15 mouse cellular contexts compared by ENCODE assay signal in the genomic region with DNA sequence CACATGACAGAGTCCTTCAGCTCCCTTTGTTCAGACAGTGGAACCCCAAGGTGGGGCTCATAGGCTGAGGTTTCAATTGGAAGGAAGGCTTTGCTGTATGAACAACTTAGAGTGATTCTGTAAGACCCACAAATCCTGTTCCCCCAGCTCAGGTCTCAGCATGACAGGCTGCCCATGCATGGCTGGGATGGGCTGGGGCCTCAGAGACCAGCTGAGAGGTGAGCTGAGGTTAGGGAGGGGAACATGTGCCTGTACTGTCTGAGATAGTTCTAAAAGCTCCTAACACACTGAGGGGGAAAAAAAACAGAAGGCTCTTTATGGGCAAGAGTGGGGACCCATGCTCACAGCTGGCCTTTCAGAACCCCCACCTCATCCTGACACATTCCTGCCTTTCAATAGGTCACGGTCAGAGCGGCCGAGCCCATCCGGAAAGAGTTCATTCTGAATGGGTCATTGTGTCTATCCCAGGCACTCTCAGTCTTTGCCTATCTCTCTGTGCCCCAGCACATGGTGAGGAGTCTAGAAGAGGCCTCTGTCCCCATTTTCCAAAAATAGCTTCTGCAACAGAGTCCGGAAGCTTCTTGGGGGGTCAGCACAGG. TPM values are rescaled to one million over a fixed set of nuclear protein-coding genes. Genes with fewer than 3 reads are reported as not detected.
DNase-seq lines count a peak whose midpoint lies in the region; ATAC-seq lines count a peak whose summit lies in the region.
"Had no signal": no experiment of that assay in that cellular context is flagged by ENCODE, and none has a peak within 500 bp of the region (broad histone marks: within the 10 kb centered on the region; RNA-seq: fewer than 3 reads in every experiment).

No protein-coding gene starts in this region.

- DNase-seq in forebrain, embryonic 10.5 days (ENCODE audit: extremely low spot score, low spot score): no peak
- no peak for DNase-seq in midbrain, embryonic 10.5 days (ENCODE audit: low spot score)
- peak; percentile 19 for DNase-seq in hindbrain, embryonic 11.5 days (ENCODE audit: low spot score)
- DNase-seq in thymus, postnatal 10 days (ENCODE audit: low spot score in 2 of 2): no peak
- DNase-seq in thymus, postnatal 4 days: no peak
- DNase-seq: gastrocnemius, postnatal 36 days; kidney, postnatal 36 days; left cerebral cortex, postnatal 4 days; lung, adult 2 months; right cerebral cortex, postnatal 14 days had no signal

- no peaks in the 10 kb centered on the region for H3K27me3 ChIP-seq in forebrain, embryonic 10.5 days (ENCODE audit: poor library complexity, severe bottlenecking)
- H3K27me3 ChIP-seq in forebrain, embryonic 16.5 days (replicated peaks; ENCODE audit: control insufficient read depth, insufficient read depth, low read length): no peaks in the 10 kb centered on the region
- H3K27me3 ChIP-seq in midbrain, embryonic 10.5 days (ENCODE audit: low read depth, poor library complexity, severe bottlenecking): no peaks in the 10 kb centered on the region
- H3K27me3 ChIP-seq in midbrain, embryonic 16.5 days (ENCODE audit: control insufficient read depth, insufficient read depth, low read depth, low read length): no peaks in the 10 kb centered on the region
- no peaks in the 10 kb centered on the region for H3K27me3 ChIP-seq in hindbrain, embryonic 11.5 days (ENCODE audit: control insufficient read depth, insufficient read depth, low read length)
- no peaks in the 10 kb centered on the region for H3K27me3 ChIP-seq in neural tube, embryonic 14.5 days (ENCODE audit: control insufficient read depth, insufficient read depth, low read length)
- H3K27me3 ChIP-seq: embryonic facial prominence, embryonic 13.5 days had no signal

- peaks cover 9% of the 10 kb centered on the region for H3K36me3 ChIP-seq in forebrain, embryonic 10.5 days (replicated peaks)
- no peaks in the 10 kb centered on the region for H3K36me3 ChIP-seq in forebrain, embryonic 16.5 days (ENCODE audit: control insufficient read depth, insufficient read depth)
- peaks cover 11% of the 10 kb centered on the region for H3K36me3 ChIP-seq in midbrain, embryonic 10.5 days
- H3K36me3 ChIP-seq in midbrain, embryonic 16.5 days (ENCODE audit: control insufficient read depth, insufficient read depth, low read length): peaks cover 3% of the 10 kb centered on the region; the same call in 1 of the 2 replicates
- H3K36me3 ChIP-seq in hindbrain, embryonic 11.5 days (ENCODE audit: control insufficient read depth, insufficient read depth, low read length): no peaks in the 10 kb centered on the region
- peaks cover 3% of the 10 kb centered on the region; the same call in 1 of the 2 replicates for H3K36me3 ChIP-seq in neural tube, embryonic 14.5 days (ENCODE audit: control insufficient read depth, insufficient read depth, low read length)

- no peak overlapping the region for H3K4me2 ChIP-seq in forebrain, embryonic 16.5 days (ENCODE audit: low read length)
- H3K4me2 ChIP-seq in midbrain, embryonic 16.5 days (ENCODE audit: low read length): no peak overlapping the region
- H3K4me2 ChIP-seq in hindbrain, embryonic 11.5 days (replicated peaks; ENCODE audit: low read depth, low read length): no peak overlapping the region
- H3K4me2 ChIP-seq in neural tube, embryonic 14.5 days (ENCODE audit: low read depth, low read length): no peak overlapping the region
- H3K4me2 ChIP-seq: embryonic facial prominence, embryonic 13.5 days had no signal

- ATAC-seq in forebrain, embryonic 16.5 days: no peak
- ATAC-seq in midbrain, embryonic 16.5 days: no peak
- ATAC-seq in hindbrain, embryonic 11.5 days (ENCODE audit: low FRiP score): peak; percentile 74; the same call in 1 of the 2 replicates
- 0 out of 2 replicates have a peak, but pooled peaks have one; percentile 14 for ATAC-seq in neural tube, embryonic 14.5 days (ENCODE audit: low read depth)

- H3K9ac ChIP-seq in forebrain, embryonic 16.5 days (replicated peaks; ENCODE audit: low read depth, low read length): no peak overlapping the region
- H3K9ac ChIP-seq in midbrain, embryonic 16.5 days (ENCODE audit: low read depth, low read length): no peak overlapping the region
- no peak overlapping the region for H3K9ac ChIP-seq in hindbrain, embryonic 11.5 days (ENCODE audit: low read depth, low read length)
- no peak overlapping the region for H3K9ac ChIP-seq in neural tube, embryonic 14.5 days (replicated peaks; ENCODE audit: low read depth, low read length)
- H3K9ac ChIP-seq: embryonic facial prominence, embryonic 13.5 days had no signal

- H3K4me1 ChIP-seq in forebrain, embryonic 10.5 days: peaks cover 23% of the 10 kb centered on the region
- no peaks in the 10 kb centered on the region for H3K4me1 ChIP-seq in forebrain, embryonic 16.5 days (replicated peaks; ENCODE audit: control insufficient read depth, insufficient read depth, low read length)
- H3K4me1 ChIP-seq in midbrain, embryonic 10.5 days: peaks cover 18% of the 10 kb centered on the region
- H3K4me1 ChIP-seq in midbrain, embryonic 16.5 days (ENCODE audit: control insufficient read depth, insufficient read depth, low read length): 0 out of 2 replicates have a peak, but pooled peaks cover 2% of the 10 kb centered on the region
- peaks cover 4% of the 10 kb centered on the region for H3K4me1 ChIP-seq in hindbrain, embryonic 11.5 days (replicated peaks; ENCODE audit: control insufficient read depth, insufficient read depth, low read length)
- H3K4me1 ChIP-seq in neural tube, embryonic 14.5 days (ENCODE audit: control insufficient read depth, insufficient read depth, low read length): 0 out of 2 replicates have a peak, but pooled peaks cover 5% of the 10 kb centered on the region

- 56% methylated on average over 5 of the region's 5 CpGs for WGBS in forebrain, embryonic 10.5 days
- WGBS in forebrain, embryonic 16.5 days: 63% methylated on average over 5 of the region's 5 CpGs
- 46% methylated on average over 5 of the region's 5 CpGs for WGBS in midbrain, embryonic 10.5 days
- WGBS in midbrain, embryonic 16.5 days: 49% methylated on average over 5 of the region's 5 CpGs
- 53% methylated on average over 5 of the region's 5 CpGs for WGBS in hindbrain, embryonic 11.5 days
- WGBS in neural tube, embryonic 14.5 days: 29% methylated on average over 5 of the region's 5 CpGs

- H3K4me3 ChIP-seq in forebrain, embryonic 10.5 days: no peak overlapping the region
- no peak overlapping the region for H3K4me3 ChIP-seq in forebrain, embryonic 16.5 days (replicated peaks; ENCODE audit: low read length)
- H3K4me3 ChIP-seq in midbrain, embryonic 10.5 days: no peak overlapping the region
- H3K4me3 ChIP-seq in midbrain, embryonic 16.5 days (ENCODE audit: low read depth, low read length): no peak overlapping the region
- no peak overlapping the region for H3K4me3 ChIP-seq in hindbrain, embryonic 11.5 days (ENCODE audit: low read depth, low read length)
- no peak overlapping the region for H3K4me3 ChIP-seq in neural tube, embryonic 14.5 days (ENCODE audit: low read depth, low read length)
- H3K4me3 ChIP-seq: embryonic facial prominence, embryonic 13.5 days had no signal

- H3K27ac ChIP-seq in forebrain, embryonic 10.5 days: peak overlapping the region; percentile 56; the same call in 1 of the 2 replicates
- no peak overlapping the region for H3K27ac ChIP-seq in forebrain, embryonic 16.5 days (ENCODE audit: low read length)
- peak overlapping the region; percentile 58 for H3K27ac ChIP-seq in midbrain, embryonic 10.5 days (replicated peaks)
- no peak overlapping the region for H3K27ac ChIP-seq in midbrain, embryonic 16.5 days (ENCODE audit: low read length)
- peak overlapping the region; percentile 45 for H3K27ac ChIP-seq in hindbrain, embryonic 11.5 days (ENCODE audit: low read depth, low read length)
- H3K27ac ChIP-seq in neural tube, embryonic 14.5 days (ENCODE audit: low read depth, low read length): no peak overlapping the region
- H3K27ac ChIP-seq: embryonic facial prominence, embryonic 13.5 days had no signal

- no peaks in the 10 kb centered on the region for H3K9me3 ChIP-seq in forebrain, embryonic 10.5 days
- no peaks in the 10 kb centered on the region for H3K9me3 ChIP-seq in forebrain, embryonic 16.5 days (ENCODE audit: control insufficient read depth, low read length)
- H3K9me3 ChIP-seq in midbrain, embryonic 10.5 days (replicated peaks): no peaks in the 10 kb centered on the region
- no peaks in the 10 kb centered on the region for H3K9me3 ChIP-seq in midbrain, embryonic 16.5 days (replicated peaks; ENCODE audit: control insufficient read depth, low read length, poor library complexity, severe bottlenecking)
- H3K9me3 ChIP-seq in hindbrain, embryonic 11.5 days (ENCODE audit: control insufficient read depth, low read length): no peaks in the 10 kb centered on the region
- no peaks in the 10 kb centered on the region for H3K9me3 ChIP-seq in neural tube, embryonic 14.5 days (ENCODE audit: control insufficient read depth, low read length)
- H3K9me3 ChIP-seq: embryonic facial prominence, embryonic 13.5 days; G1E had no signal

RNA-seq across cellular contexts. Expression of a gene that starts 1.2 kb away (rescaled TPM):
- polyA plus RNA-seq in forebrain, embryonic 10.5 days (2016; fragmentation: Nextera tagmentation; extraction: Ambion mirVana): 0.07 and 0.17 TPM in 2 replicates
- polyA plus RNA-seq in forebrain, embryonic 16.5 days (2015; fragmentation: Nextera tagmentation; extraction: Ambion mirVana): 0.13 and 0.15 TPM in 2 replicates
- 0.14 and 0.52 TPM in 2 replicates for polyA plus RNA-seq in midbrain, embryonic 10.5 days (2016; fragmentation: Nextera tagmentation; extraction: Ambion mirVana)
- 0.11 and 0.19 TPM in 2 replicates for polyA plus RNA-seq in midbrain, embryonic 16.5 days (2015; fragmentation: Nextera tagmentation; extraction: Ambion mirVana)
- polyA plus RNA-seq in hindbrain, embryonic 11.5 days (2014; fragmentation: Nextera tagmentation; extraction: Ambion mirVana): 0.56 and 0.78 TPM in 2 replicates
- 0.31 and 0.60 TPM in 2 replicates for polyA plus RNA-seq in neural tube, embryonic 14.5 days (2014; fragmentation: Nextera tagmentation; extraction: Ambion mirVana)

RNA-seq across cellular contexts. Expression of a gene that starts 20.5 kb away (rescaled TPM):
- polyA plus RNA-seq in forebrain, embryonic 10.5 days (2016; fragmentation: Nextera tagmentation; extraction: Ambion mirVana): 79.5 and 80.3 TPM in 2 replicates
- 103 and 125 TPM in 2 replicates for polyA plus RNA-seq in forebrain, embryonic 16.5 days (2015; fragmentation: Nextera tagmentation; extraction: Ambion mirVana)
- polyA plus RNA-seq in midbrain, embryonic 10.5 days (2016; fragmentation: Nextera tagmentation; extraction: Ambion mirVana): 81.6 and 87.1 TPM in 2 replicates
- 125 and 130 TPM in 2 replicates for polyA plus RNA-seq in midbrain, embryonic 16.5 days (2015; fragmentation: Nextera tagmentation; extraction: Ambion mirVana)
- 50.2 and 50.5 TPM in 2 replicates for polyA plus RNA-seq in hindbrain, embryonic 11.5 days (2014; fragmentation: Nextera tagmentation; extraction: Ambion mirVana)
- 87.0 and 95.2 TPM in 2 replicates for polyA plus RNA-seq in neural tube, embryonic 14.5 days (2014; fragmentation: Nextera tagmentation; extraction: Ambion mirVana)

RNA-seq across cellular contexts. Expression of a gene that starts 33.0 kb away (rescaled TPM):
- 19.7 and 27.0 TPM in 2 replicates for polyA plus RNA-seq in forebrain, embryonic 10.5 days (2016; fragmentation: Nextera tagmentation; extraction: Ambion mirVana)
- polyA plus RNA-seq in forebrain, embryonic 16.5 days (2015; fragmentation: Nextera tagmentation; extraction: Ambion mirVana): 52.3 and 56.7 TPM in 2 replicates
- 43.7 and 59.7 TPM in 2 replicates for polyA plus RNA-seq in midbrain, embryonic 10.5 days (2016; fragmentation: Nextera tagmentation; extraction: Ambion mirVana)
- 66.7 and 82.7 TPM in 2 replicates for polyA plus RNA-seq in midbrain, embryonic 16.5 days (2015; fragmentation: Nextera tagmentation; extraction: Ambion mirVana)
- 80.5 and 91.5 TPM in 2 replicates for polyA plus RNA-seq in hindbrain, embryonic 11.5 days (2014; fragmentation: Nextera tagmentation; extraction: Ambion mirVana)
- polyA plus RNA-seq in neural tube, embryonic 14.5 days (2014; fragmentation: Nextera tagmentation; extraction: Ambion mirVana): 86.5 and 97.0 TPM in 2 replicates
- polyA plus RNA-seq: G1E had no signal

RNA-seq across cellular contexts. Expression of a gene that starts 55.8 kb away (rescaled TPM):
- 5.7 and 5.8 TPM in 2 replicates for polyA plus RNA-seq in forebrain, embryonic 10.5 days (2016; fragmentation: Nextera tagmentation; extraction: Ambion mirVana)
- 6.9 and 9.9 TPM in 2 replicates for polyA plus RNA-seq in forebrain, embryonic 16.5 days (2015; fragmentation: Nextera tagmentation; extraction: Ambion mirVana)
- polyA plus RNA-seq in midbrain, embryonic 10.5 days (2016; fragmentation: Nextera tagmentation; extraction: Ambion mirVana): 17.9 and 23.8 TPM in 2 replicates
- polyA plus RNA-seq in midbrain, embryonic 16.5 days (2015; fragmentation: Nextera tagmentation; extraction: Ambion mirVana): 46.9 and 48.3 TPM in 2 replicates
- polyA plus RNA-seq in hindbrain, embryonic 11.5 days (2014; fragmentation: Nextera tagmentation; extraction: Ambion mirVana): 45.0 and 54.1 TPM in 2 replicates
- polyA plus RNA-seq in neural tube, embryonic 14.5 days (2014; fragmentation: Nextera tagmentation; extraction: Ambion mirVana): 62.4 and 62.8 TPM in 2 replicates
- polyA plus RNA-seq: G1E; lung, adult 2 months had no signal

RNA-seq across cellular contexts. Expression of a gene that starts 58.7 kb away (rescaled TPM):
- polyA plus RNA-seq in forebrain, embryonic 10.5 days (2016; fragmentation: Nextera tagmentation; extraction: Ambion mirVana): 0.54 and 0.56 TPM in 2 replicates
- not detected in 2 replicates for polyA plus RNA-seq in forebrain, embryonic 16.5 days (2015; fragmentation: Nextera tagmentation; extraction: Ambion mirVana)
- polyA plus RNA-seq in midbrain, embryonic 10.5 days (2016; fragmentation: Nextera tagmentation; extraction: Ambion mirVana): 0.48 and 0.56 TPM in 2 replicates
- not detected in 2 replicates for polyA plus RNA-seq in midbrain, embryonic 16.5 days (2015; fragmentation: Nextera tagmentation; extraction: Ambion mirVana)
- polyA plus RNA-seq in hindbrain, embryonic 11.5 days (2014; fragmentation: Nextera tagmentation; extraction: Ambion mirVana): 0.49 and 0.65 TPM in 2 replicates
- polyA plus RNA-seq in neural tube, embryonic 14.5 days (2014; fragmentation: Nextera tagmentation; extraction: Ambion mirVana): 0.15 and 0.31 TPM in 2 replicates
- polyA plus RNA-seq: embryonic facial prominence, embryonic 13.5 days; G1E; lung, adult 2 months had no signal

Comparison
In these comparisons a context has a peak if more than half of its experiments do, and no peak if none do; other contexts are left out.
1. H3K27ac ChIP-seq: peak in forebrain, embryonic 10.5 days (single experiment), midbrain, embryonic 10.5 days (single experiment) and hindbrain, embryonic 11.5 days (single experiment); none in forebrain, embryonic 16.5 days (single experiment), midbrain, embryonic 16.5 days (single experiment) and neural tube, embryonic 14.5 days (single experiment).
2. ATAC-seq: peak in hindbrain, embryonic 11.5 days (single experiment) and neural tube, embryonic 14.5 days (single experiment); none in forebrain, embryonic 16.5 days (single experiment) and midbrain, embryonic 16.5 days (single experiment).